Mouse (Mus musculus): ENCODE data around the gene Olfr494. TPM values are rescaled to one million over a fixed set of nuclear protein-coding genes. Genes with fewer than 3 reads are reported as not detected.

The Olfr494 gene
- not detected for total RNA-seq (2021)
- long read RNA-seq, experiment 1, result 0 reads
- long read RNA-seq, experiment 2, result 0 reads

DNA sequence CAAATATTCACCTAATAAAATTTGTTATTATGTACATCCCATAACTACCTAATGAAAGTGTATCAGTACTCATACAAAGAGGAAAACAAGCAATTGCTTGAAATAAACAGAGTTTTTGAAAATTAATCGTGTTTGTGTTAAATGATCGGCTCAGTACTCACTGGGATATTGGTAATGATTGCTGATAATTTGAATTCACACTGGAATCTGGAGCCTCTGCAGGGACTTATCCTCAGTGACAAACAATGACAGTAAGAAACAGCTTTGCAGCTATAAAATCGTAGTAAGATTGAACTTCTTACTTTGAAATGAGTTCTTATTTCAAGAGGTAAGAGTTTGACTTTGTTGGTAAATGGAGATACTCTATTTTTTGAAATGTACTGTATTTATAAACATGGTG is at the start of gene Olfr494:
Gene Olfr494 (plus strand): TSS at position 301 of the 400 bp plus-strand sequence.
- no peak for DNase-seq

DNA sequence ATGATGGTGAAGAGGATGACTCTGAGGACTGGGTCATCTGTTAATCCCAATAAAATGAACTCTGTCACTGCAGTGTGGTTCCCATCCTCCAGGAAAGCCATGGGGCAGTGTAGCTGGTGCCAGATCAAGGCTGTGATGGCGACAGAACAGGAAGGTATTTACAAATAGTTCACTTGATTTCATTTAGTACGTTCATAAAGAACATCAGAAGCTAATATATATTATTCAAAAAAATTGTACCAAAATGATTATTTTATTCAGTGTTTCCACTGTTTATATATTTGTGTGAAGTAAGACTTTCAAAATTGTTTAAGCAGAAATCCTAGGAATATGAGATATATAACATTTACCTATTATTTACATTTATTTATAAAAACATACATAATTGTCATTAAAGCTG is 41.6 kb upstream of the Olfr494 start, which contains the start of gene Olfr492:
Gene Olfr492 (minus strand): TSS at position 101 of the 400 bp plus-strand sequence.
- DNase-seq, result no peak

DNA sequence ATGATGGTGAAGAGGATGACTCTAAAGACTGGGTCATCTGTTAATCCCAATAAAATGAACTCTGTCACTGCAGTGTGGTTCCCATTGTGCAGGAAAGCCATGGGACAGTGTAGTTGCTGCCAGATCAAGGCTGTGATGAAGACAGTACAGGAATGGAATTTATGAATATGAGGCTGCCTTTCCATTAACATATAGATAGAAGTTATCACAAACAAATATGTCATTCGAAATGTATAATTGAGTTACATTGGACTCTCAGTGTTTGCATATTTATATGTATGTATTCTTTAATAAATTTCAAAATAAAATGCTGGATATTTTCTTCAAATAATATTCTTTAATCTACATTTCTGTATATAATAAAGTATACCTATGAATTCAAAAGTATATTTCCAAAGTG is 18.3 kb upstream of the Olfr494 start, which contains the start of gene Olfr493:
Gene Olfr493 (minus strand): TSS at position 101 of the 400 bp plus-strand sequence.
- no peak for DNase-seq

DNA sequence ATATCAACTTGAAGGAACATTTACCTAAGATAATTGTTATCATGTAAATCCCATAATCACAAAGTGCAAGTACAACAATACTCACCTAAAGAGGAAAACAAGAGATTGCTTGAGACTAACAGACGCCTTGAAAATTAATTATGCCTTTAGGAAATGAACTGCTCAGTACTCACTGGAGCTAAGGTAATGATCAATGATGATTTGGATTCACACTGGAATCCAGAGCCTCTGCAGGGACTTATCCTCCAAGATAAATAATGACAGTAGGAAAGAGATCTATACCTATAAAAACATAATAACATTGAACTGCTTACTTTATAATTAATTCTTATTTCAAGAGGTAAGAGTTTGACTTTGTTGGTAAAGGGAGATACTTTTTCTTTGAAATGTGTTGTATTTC is 27.7 kb downstream of the Olfr494 start, which contains the start of gene Olfr495:
Gene Olfr495 (plus strand): TSS at position 301 of the 400 bp plus-strand sequence.
- DNase-seq, result no peak

Other genes starting within 250 kb of the Olfr494 start
- not detected for gene Olfr484, start 237.9 kb upstream of the Olfr494 start, total RNA-seq (2021)
- not detected for gene Olfr485, start 205.5 kb upstream of the Olfr494 start, total RNA-seq (2021)
- not detected for gene Olfr486, start 192.6 kb upstream of the Olfr494 start, total RNA-seq (2021)
- gene Olfr487, start 150.7 kb upstream of the Olfr494 start, total RNA-seq (2021), result not detected
- not detected for gene Olfr488, start 107.0 kb upstream of the Olfr494 start, total RNA-seq (2021)
- not detected for gene Olfr490, start 76.4 kb upstream of the Olfr494 start, total RNA-seq (2021)
- gene Olfr491, start 51.9 kb upstream of the Olfr494 start, total RNA-seq (2021), result not detected
- gene Olfr492, start 41.7 kb upstream of the Olfr494 start, total RNA-seq (2021), result not detected
- gene Olfr493, start 18.4 kb upstream of the Olfr494 start, total RNA-seq (2021), result not detected
- not detected for gene Olfr495, start 27.8 kb downstream of the Olfr494 start, total RNA-seq (2021)
- gene Olfr497, start 55.1 kb downstream of the Olfr494 start, total RNA-seq (2021), result not detected
- gene Olfr498, start 100.0 kb downstream of the Olfr494 start, total RNA-seq (2021), result not detected
- not detected for gene Olfr502, start 159.7 kb downstream of the Olfr494 start, total RNA-seq (2021)
- not detected for gene Olfr503, start 179.2 kb downstream of the Olfr494 start, total RNA-seq (2021)
- not detected for gene Olfr504, start 200.5 kb downstream of the Olfr494 start, total RNA-seq (2021)
- not detected for gene Olfr506, start 245.5 kb downstream of the Olfr494 start, total RNA-seq (2021)

All from adrenal gland, postnatal 10 days (tissue).